Mouse (Mus musculus): ENCODE measurements around the gene Wrnip1. TPM values are rescaled to one million over a fixed set of nuclear protein-coding genes. Genes with fewer than 3 reads are reported as not detected.

Wrnip1 gene
- 15.8 and 17.3 TPM in 2 replicates for polyA plus RNA-seq (2014; fragmentation: Nextera tagmentation; extraction: Ambion mirVana)

DNA sequence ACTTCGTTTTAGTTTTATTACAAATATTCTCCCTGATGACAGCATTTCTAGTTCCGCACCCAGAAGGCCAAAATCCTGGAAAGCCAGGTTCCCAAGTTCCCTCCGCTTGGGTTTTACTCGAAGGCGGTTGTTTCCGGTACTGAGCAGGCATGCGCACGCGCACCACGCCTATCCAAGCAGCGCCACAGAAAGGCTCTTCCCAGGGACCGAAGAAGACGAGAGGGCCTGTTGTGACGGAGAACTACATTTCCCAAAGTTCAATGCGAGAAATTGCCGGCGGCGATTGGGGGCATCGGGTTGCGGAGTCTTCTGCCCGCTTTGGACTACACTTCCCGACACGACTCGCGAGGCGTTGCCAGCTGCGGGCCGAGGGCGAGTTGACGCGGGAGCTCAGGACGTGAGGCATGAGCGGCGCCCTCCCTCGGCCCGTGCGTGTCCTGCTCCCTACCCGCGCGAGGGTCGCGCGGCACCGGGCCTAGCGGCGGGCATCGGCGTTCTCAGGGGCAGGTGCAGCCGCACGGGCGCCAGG is at the start of gene Wrnip1:
Gene Wrnip1 (plus strand): TSS at position 346 of the 529 bp plus-strand sequence.
- WGBS, result under 1% methylated on average over 49 of the region's 51 CpGs
- peak within 1 kb of the TSS; percentile 71 for H3K27ac ChIP-seq (ENCODE audit: low read length)
- peak within 1 kb of the TSS; percentile 82 for H3K4me2 ChIP-seq (replicated peaks; ENCODE audit: low read depth, low read length)
- H3K9me3 ChIP-seq (ENCODE audit: control insufficient read depth, low read depth, low read length), result no peaks in the 10 kb centered on the region
- H3K4me1 ChIP-seq (ENCODE audit: control insufficient read depth, insufficient read depth, low read length), result peaks cover 17% of the 10 kb centered on the region; the same call in 1 of the 2 replicates
- peak within 1 kb of the TSS; percentile 80 for H3K9ac ChIP-seq (replicated peaks; ENCODE audit: low read depth, low read length)
- H3K4me3 ChIP-seq (ENCODE audit: low read depth, low read length), result peak within 1 kb of the TSS; percentile 85
- peak; percentile 96 for ATAC-seq (ENCODE audit: insufficient number of reproducible peaks, insufficient read depth, low FRiP score, low read depth)
- no peaks in the 10 kb centered on the region for H3K27me3 ChIP-seq (ENCODE audit: control insufficient read depth, insufficient read depth, low read length)
- H3K36me3 ChIP-seq (ENCODE audit: control insufficient read depth, insufficient read depth, low read length), result peaks cover 5% of the 10 kb centered on the region

DNA sequence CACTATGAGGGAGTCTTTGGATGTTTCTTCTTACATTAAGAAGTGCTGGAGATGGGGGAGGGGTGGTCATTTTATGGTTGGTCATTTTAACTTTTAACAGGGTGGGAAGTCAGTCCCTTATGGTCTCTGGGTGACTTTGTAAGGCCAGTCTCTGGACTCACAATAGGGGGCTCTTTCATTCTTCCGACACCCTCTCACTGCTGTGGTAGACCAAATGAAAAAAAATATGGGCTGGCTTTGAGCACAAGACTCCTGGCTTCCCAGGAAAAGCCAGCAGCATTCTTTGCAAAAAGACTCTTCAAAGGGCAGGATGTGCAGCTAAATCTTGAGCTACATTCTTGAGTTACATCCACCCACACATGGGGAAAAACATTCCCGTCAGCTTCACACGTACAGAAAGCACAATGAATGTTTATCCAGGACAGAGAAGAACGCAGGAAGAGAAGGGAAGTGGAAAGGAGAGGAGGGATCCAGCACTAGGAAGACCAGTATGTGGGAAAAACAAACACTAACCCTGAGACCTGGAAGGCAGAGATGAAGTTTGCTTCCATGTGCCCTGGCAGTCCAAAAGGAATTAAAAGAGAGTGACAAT is 49.7 kb upstream of the Wrnip1 start:
- ATAC-seq (ENCODE audit: insufficient number of reproducible peaks, insufficient read depth, low FRiP score, low read depth), result no peak
- H3K4me3 ChIP-seq (ENCODE audit: low read depth, low read length), result no peak overlapping the region
- whole genome bisulfite sequencing, result 17% methylated on average over 4 of the region's 4 CpGs
- H3K36me3 ChIP-seq (ENCODE audit: control insufficient read depth, insufficient read depth, low read length), result no peaks in the 10 kb centered on the region
- no peak overlapping the region for H3K9ac ChIP-seq (replicated peaks; ENCODE audit: low read depth, low read length)
- no peaks in the 10 kb centered on the region for H3K9me3 ChIP-seq (ENCODE audit: control insufficient read depth, low read depth, low read length)
- H3K27ac ChIP-seq (ENCODE audit: low read length), result no peak overlapping the region
- H3K27me3 ChIP-seq (ENCODE audit: control insufficient read depth, insufficient read depth, low read length), result no peaks in the 10 kb centered on the region
- no peaks in the 10 kb centered on the region for H3K4me1 ChIP-seq (ENCODE audit: control insufficient read depth, insufficient read depth, low read length)
- no peak overlapping the region for H3K4me2 ChIP-seq (replicated peaks; ENCODE audit: low read depth, low read length)

- H3K9me3 ChIP-seq (ENCODE audit: control insufficient read depth, low read depth, low read length), result no peaks in the 10 kb centered on the region
- H3K4me1 ChIP-seq (ENCODE audit: control insufficient read depth, insufficient read depth, low read length), result no peaks in the 10 kb centered on the region
- no peak overlapping the region for H3K4me3 ChIP-seq (ENCODE audit: low read depth, low read length)
- no peak overlapping the region for H3K27ac ChIP-seq (ENCODE audit: low read length)
- H3K27me3 ChIP-seq (ENCODE audit: control insufficient read depth, insufficient read depth, low read length), result no peaks in the 10 kb centered on the region
- 27% methylated on average over 4 of the region's 4 CpGs for WGBS
- H3K4me2 ChIP-seq (replicated peaks; ENCODE audit: low read depth, low read length), result no peak overlapping the region
- H3K36me3 ChIP-seq (ENCODE audit: control insufficient read depth, insufficient read depth, low read length), result no peaks in the 10 kb centered on the region
- no peak overlapping the region for H3K9ac ChIP-seq (replicated peaks; ENCODE audit: low read depth, low read length)
- no peak for ATAC-seq (ENCODE audit: insufficient number of reproducible peaks, insufficient read depth, low FRiP score, low read depth)
These were observed 42.8 kb upstream of the Wrnip1 start for GRCm38 (mm10) chr13:32759036-32759435.

DNA sequence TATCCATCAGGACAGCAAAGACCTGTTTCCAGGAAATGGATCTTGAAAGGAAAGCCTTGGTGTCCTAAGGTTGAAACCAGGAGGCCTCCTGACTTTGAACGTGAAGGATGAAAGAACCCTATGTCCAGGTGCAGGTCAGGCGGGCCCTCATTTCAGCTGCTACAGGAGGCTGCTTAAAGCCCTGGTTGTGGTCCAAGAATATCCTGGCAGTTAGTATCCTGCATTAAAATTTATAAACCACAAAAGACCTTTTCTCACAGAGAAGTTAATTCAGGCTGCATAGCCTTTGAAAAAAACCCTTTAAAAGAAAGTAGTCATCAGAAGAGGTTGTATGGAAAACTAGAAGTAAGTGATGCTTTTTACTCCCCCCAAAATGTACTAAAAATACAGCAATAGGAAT is 41.0 kb upstream of the Wrnip1 start:
- H3K4me3 ChIP-seq (ENCODE audit: low read depth, low read length), result no peak overlapping the region
- no peaks in the 10 kb centered on the region for H3K9me3 ChIP-seq (ENCODE audit: control insufficient read depth, low read depth, low read length)
- 73% methylated on average over 2 of the region's 2 CpGs for WGBS
- H3K27ac ChIP-seq (ENCODE audit: low read length), result no peak overlapping the region
- no peaks in the 10 kb centered on the region for H3K36me3 ChIP-seq (ENCODE audit: control insufficient read depth, insufficient read depth, low read length)
- H3K9ac ChIP-seq (replicated peaks; ENCODE audit: low read depth, low read length), result no peak overlapping the region
- no peak for ATAC-seq (ENCODE audit: insufficient number of reproducible peaks, insufficient read depth, low FRiP score, low read depth)
- no peaks in the 10 kb centered on the region for H3K4me1 ChIP-seq (ENCODE audit: control insufficient read depth, insufficient read depth, low read length)
- H3K4me2 ChIP-seq (replicated peaks; ENCODE audit: low read depth, low read length), result no peak overlapping the region
- H3K27me3 ChIP-seq (ENCODE audit: control insufficient read depth, insufficient read depth, low read length), result no peaks in the 10 kb centered on the region

GRCm38 (mm10) chr13:32763141-32763540 is 38.7 kb upstream of the Wrnip1 start:
- Histone ChIP-seq H3K36me3 (ENCODE audit: control insufficient read depth, insufficient read depth, low read length) (no peaks in the 10 kb centered on the region), H3K9ac (replicated peaks; ENCODE audit: low read depth, low read length) (no peak overlapping the region), H3K9me3 (ENCODE audit: control insufficient read depth, low read depth, low read length) (no peaks in the 10 kb centered on the region), H3K4me2 (replicated peaks; ENCODE audit: low read depth, low read length) (no peak overlapping the region), H3K4me3 (ENCODE audit: low read depth, low read length) (no peak overlapping the region), H3K4me1 (ENCODE audit: control insufficient read depth, insufficient read depth, low read length) (no peaks in the 10 kb centered on the region), H3K27me3 (ENCODE audit: control insufficient read depth, insufficient read depth, low read length) (no peaks in the 10 kb centered on the region), H3K27ac (ENCODE audit: low read length) (no peak overlapping the region)
- WGBS, result 86% methylated on average over 3 of the region's 3 CpGs
- no peak for ATAC-seq (ENCODE audit: insufficient number of reproducible peaks, insufficient read depth, low FRiP score, low read depth)

GRCm38 (mm10) chr13:32764448-32764847 is 37.4 kb upstream of the Wrnip1 start:
- H3K9me3 ChIP-seq (ENCODE audit: control insufficient read depth, low read depth, low read length), result no peaks in the 10 kb centered on the region
- H3K9ac ChIP-seq (replicated peaks; ENCODE audit: low read depth, low read length), result no peak overlapping the region
- WGBS, result 33% methylated on average over 7 of the region's 7 CpGs
- no peak overlapping the region for H3K4me3 ChIP-seq (ENCODE audit: low read depth, low read length)
- H3K27me3 ChIP-seq (ENCODE audit: control insufficient read depth, insufficient read depth, low read length), result no peaks in the 10 kb centered on the region
- ATAC-seq (ENCODE audit: insufficient number of reproducible peaks, insufficient read depth, low FRiP score, low read depth), result no peak
- no peaks in the 10 kb centered on the region for H3K4me1 ChIP-seq (ENCODE audit: control insufficient read depth, insufficient read depth, low read length)
- no peak overlapping the region for H3K4me2 ChIP-seq (replicated peaks; ENCODE audit: low read depth, low read length)
- H3K36me3 ChIP-seq (ENCODE audit: control insufficient read depth, insufficient read depth, low read length), result no peaks in the 10 kb centered on the region
- no peak overlapping the region for H3K27ac ChIP-seq (ENCODE audit: low read length)

GRCm38 (mm10) chr13:32768104-32768503 is 33.7 kb upstream of the Wrnip1 start:
- Histone ChIP-seq H3K4me2 (replicated peaks; ENCODE audit: low read depth, low read length) (no peak overlapping the region), H3K27ac (ENCODE audit: low read length) (no peak overlapping the region), H3K9ac (replicated peaks; ENCODE audit: low read depth, low read length) (no peak overlapping the region), H3K4me1 (ENCODE audit: control insufficient read depth, insufficient read depth, low read length) (no peaks in the 10 kb centered on the region), H3K36me3 (ENCODE audit: control insufficient read depth, insufficient read depth, low read length) (no peaks in the 10 kb centered on the region), H3K27me3 (ENCODE audit: control insufficient read depth, insufficient read depth, low read length) (no peaks in the 10 kb centered on the region), H3K4me3 (ENCODE audit: low read depth, low read length) (no peak overlapping the region), H3K9me3 (ENCODE audit: control insufficient read depth, low read depth, low read length) (no peaks in the 10 kb centered on the region)
- ATAC-seq (ENCODE audit: insufficient number of reproducible peaks, insufficient read depth, low FRiP score, low read depth), result no peak
- 14% methylated on average over 4 of the region's 4 CpGs for WGBS

GRCm38 (mm10) chr13:32769960-32770359 is 31.9 kb upstream of the Wrnip1 start:
- ATAC-seq (ENCODE audit: insufficient number of reproducible peaks, insufficient read depth, low FRiP score, low read depth), result no peak
- Histone ChIP-seq H3K36me3 (ENCODE audit: control insufficient read depth, insufficient read depth, low read length) (no peaks in the 10 kb centered on the region), H3K9me3 (ENCODE audit: control insufficient read depth, low read depth, low read length) (no peaks in the 10 kb centered on the region), H3K4me2 (replicated peaks; ENCODE audit: low read depth, low read length) (no peak overlapping the region), H3K9ac (replicated peaks; ENCODE audit: low read depth, low read length) (no peak overlapping the region), H3K27ac (ENCODE audit: low read length) (no peak overlapping the region), H3K4me1 (ENCODE audit: control insufficient read depth, insufficient read depth, low read length) (no peaks in the 10 kb centered on the region), H3K27me3 (ENCODE audit: control insufficient read depth, insufficient read depth, low read length) (no peaks in the 10 kb centered on the region), H3K4me3 (ENCODE audit: low read depth, low read length) (no peak overlapping the region)
- 19% methylated on average over 3 of the region's 3 CpGs for WGBS

DNA sequence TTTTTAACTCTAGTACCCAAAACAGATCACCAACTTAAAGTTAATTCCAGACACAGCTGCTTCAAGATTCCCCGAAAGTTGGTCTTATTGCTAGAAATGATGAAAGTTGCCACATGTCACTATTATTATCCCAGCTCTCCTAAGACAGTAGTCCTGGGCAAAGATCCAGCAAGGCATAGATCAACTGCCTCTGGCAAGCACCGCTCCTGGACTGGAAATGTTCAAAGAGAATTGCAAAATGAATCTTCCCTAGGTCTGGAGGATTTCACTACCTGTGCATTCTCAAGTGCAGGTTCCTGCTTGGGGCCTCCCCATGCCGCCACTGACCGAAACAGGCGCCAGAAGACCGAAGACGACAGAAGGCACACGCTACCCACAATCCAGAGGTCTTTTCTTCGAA is 25.9 kb upstream of the Wrnip1 start:
- Histone ChIP-seq H3K9ac (replicated peaks; ENCODE audit: low read depth, low read length) (no peak overlapping the region), H3K36me3 (ENCODE audit: control insufficient read depth, insufficient read depth, low read length) (no peaks in the 10 kb centered on the region), H3K27me3 (ENCODE audit: control insufficient read depth, insufficient read depth, low read length) (no peaks in the 10 kb centered on the region), H3K27ac (ENCODE audit: low read length) (no peak overlapping the region), H3K4me2 (replicated peaks; ENCODE audit: low read depth, low read length) (no peak overlapping the region), H3K4me3 (ENCODE audit: low read depth, low read length) (no peak overlapping the region), H3K9me3 (ENCODE audit: control insufficient read depth, low read depth, low read length) (no peaks in the 10 kb centered on the region), H3K4me1 (ENCODE audit: control insufficient read depth, insufficient read depth, low read length) (no peaks in the 10 kb centered on the region)
- no peak for ATAC-seq (ENCODE audit: insufficient number of reproducible peaks, insufficient read depth, low FRiP score, low read depth)
- 81% methylated on average over 9 of the region's 9 CpGs for WGBS

Measured in stomach, embryonic 14.5 days (tissue).